Mouse (Mus musculus) myocyte (in vitro differentiated cells): ENCODE measurements around the gene Cog5.

Experiments
- E2F4 ChIP-seq: IDR thresholded peaks from one replicate; pipeline ENCODE4 v1.6.1; 2011; ENCODE audit warnings: mild to moderate bottlenecking, control low read depth, moderate library complexity; ENCODE audit not compliant: insufficient read depth
- MAX ChIP-seq: IDR thresholded peaks from one replicate; pipeline ENCODE4 v1.6.1; 2011; ENCODE audit warnings: low read depth, mild to moderate bottlenecking, control low read depth

GRCm38 (mm10) chr12:31686679-31687078, 32.0 kb downstream of the Cog5 start:
- no peak for TF ChIP-seq MAX
- TF ChIP-seq E2F4, result no peak
